Comparison of ENCODE assay signal across 1 mouse cellular context in the genomic region with DNA sequence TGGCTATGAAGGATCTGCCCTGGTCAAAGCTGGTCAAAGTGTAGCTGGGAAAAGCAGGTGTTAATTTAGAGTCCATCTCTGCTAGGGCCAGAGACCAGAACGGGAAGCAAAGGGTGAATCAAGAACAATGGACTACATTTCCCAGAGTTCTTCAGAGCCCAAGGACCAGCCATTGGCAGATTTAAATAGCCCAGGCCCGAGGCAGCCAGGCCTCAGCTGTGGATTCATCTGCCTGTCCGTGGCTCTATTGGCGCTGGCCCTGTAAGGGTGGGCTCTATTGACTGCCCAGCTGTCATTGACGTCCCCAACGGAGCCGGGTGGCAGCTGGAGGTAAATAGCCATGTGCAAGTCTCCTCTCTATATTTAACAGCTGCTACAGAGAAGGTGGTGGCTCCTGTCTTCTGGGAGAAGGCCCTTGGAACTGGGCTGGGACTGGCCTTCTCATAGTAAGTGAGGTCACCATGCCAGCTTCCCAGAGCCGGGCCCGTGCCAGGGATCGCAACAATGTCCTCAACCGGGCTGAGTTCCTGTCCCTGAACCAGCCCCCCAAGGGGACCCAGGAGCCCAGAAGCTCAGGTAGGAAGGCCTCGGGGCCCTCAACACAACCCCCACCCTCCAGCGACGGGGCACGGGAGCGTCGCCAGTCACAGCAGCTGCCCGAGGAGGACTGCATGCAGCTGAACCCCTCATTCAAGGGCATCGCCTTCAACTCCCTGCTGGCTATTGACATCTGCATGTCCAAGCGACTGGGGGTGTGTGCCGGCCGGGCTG.
TF ChIP-seq lines count a peak whose summit lies in the region.

Gene Plpp7, plus strand, starts transcription at position 178 of the 771 bp plus-strand sequence.

TF ChIP-seq in CH12.LX, 34 proteins besides CTCF, POLR2A, EP300 and RAD21:
- TF ChIP-seq HCFC1 (IDR thresholded peaks at IDR 0.05; ENCODE audit: low read depth, low read length) (peak; percentile 71), BHLHE40 (IDR thresholded peaks at IDR 0.05; ENCODE audit: low read depth, low read length) (no peak)
